Mouse (Mus musculus) cerebellum, postnatal 14 days (tissue): ENCODE results near the gene Perp.

ENCODE experiments used
- DNase-seq, 2 experiments: peaks; one replicate each; pipeline ENCODE4 v3.0.0; 2021; ENCODE audit warnings: mixed read lengths in 2 of 2

The Perp gene

GRCm38 (mm10) chr10:18864753-18865152 is 19.9 kb downstream of the Perp start:
- no peak for DNase-seq

GRCm38 (mm10) chr10:18870990-18871389 is 26.2 kb downstream of the Perp start:
- no peak for DNase-seq

- DNase-seq: no peak
Observed at GRCm38 (mm10) chr10:18876211-18876610, 31.4 kb downstream of the Perp start.

- no peak for DNase-seq
Observed at GRCm38 (mm10) chr10:18878111-18878510, 33.3 kb downstream of the Perp start.

- DNase-seq: no peak
Observed at GRCm38 (mm10) chr10:18879160-18879559, 34.3 kb downstream of the Perp start.

GRCm38 (mm10) chr10:18879690-18880089 is 34.9 kb downstream of the Perp start:
- no peak for DNase-seq

- DNase-seq: no peak
Observed at GRCm38 (mm10) chr10:18882190-18882589, 37.4 kb downstream of the Perp start.

- DNase-seq: peak; percentile 60 to 65
Observed at GRCm38 (mm10) chr10:18886918-18887625, 42.3 kb downstream of the Perp start.

GRCm38 (mm10) chr10:18888751-18889150 is 43.9 kb downstream of the Perp start:
- no peak for DNase-seq

GRCm38 (mm10) chr10:18889255-18889654 is 44.4 kb downstream of the Perp start:
- no peak for DNase-seq

- DNase-seq: no peak
Observed at GRCm38 (mm10) chr10:18891110-18891509, 46.3 kb downstream of the Perp start.

GRCm38 (mm10) chr10:18892102-18892501 is 47.3 kb downstream of the Perp start:
- no peak for DNase-seq

- DNase-seq: peak in 1 of 2 experiments; percentile 13
Observed at GRCm38 (mm10) chr10:18894259-18895166, 49.7 kb downstream of the Perp start.

- peak; percentile 71 to 76 for DNase-seq
Observed at GRCm38 (mm10) chr10:18904108-18904507, 59.3 kb downstream of the Perp start.
